Mouse (Mus musculus) limb, embryonic 11.5 days (tissue): ENCODE results near the gene AW011738. TPM values are rescaled to one million over a fixed set of nuclear protein-coding genes. Genes with fewer than 3 reads are reported as not detected.
A peak's percentile ranks its signal among the peaks of the same experiment; 100 is the strongest.

Experiments
- ATAC-seq: fragments of 200-750 bp; cut with Nextera tagmentation; 2 replicates; pipeline ENCODE4 v1.8.0; 2017; ENCODE audit warnings: low read depth; ENCODE audit not compliant: insufficient number of reproducible peaks, low FRiP score, low TSS enrichment
- DNase-seq: peaks from one replicate; pipeline ENCODE4 v3.0.0-alpha.2; 2015; ENCODE audit warnings: low spot score
- H3K27ac ChIP-seq: fragments of 300-500 bp; sonication (generic); replicated peaks from 2 replicates; pipeline ENCODE4 v1.5.1; 2014; ENCODE audit warnings: low read depth, mild to moderate bottlenecking, low read length
- H3K27me3 ChIP-seq: fragments of 300-500 bp; sonication (generic); 2 replicates; pipeline ENCODE4 v1.6.1; 2014; ENCODE audit warnings: mild to moderate bottlenecking, low read length, mixed read lengths; ENCODE audit not compliant: control insufficient read depth, insufficient read depth
- H3K36me3 ChIP-seq: fragments of 300-500 bp; sonication (generic); 2 replicates; pipeline ENCODE4 v1.6.1; 2014; ENCODE audit warnings: mild to moderate bottlenecking, low read length, moderate library complexity, mixed read lengths; ENCODE audit not compliant: control insufficient read depth, insufficient read depth
- H3K4me1 ChIP-seq: fragments of 300-500 bp; sonication (generic); 2 replicates; pipeline ENCODE4 v1.6.1; 2014; ENCODE audit warnings: low read length, mixed read lengths; ENCODE audit not compliant: control insufficient read depth, insufficient read depth
- H3K4me2 ChIP-seq: fragments of 300-500 bp; sonication (generic); 2 replicates; pipeline ENCODE4 v1.6.1; 2014; ENCODE audit warnings: low read depth, mild to moderate bottlenecking, moderate library complexity; ENCODE audit not compliant: severe bottlenecking
- H3K4me3 ChIP-seq: fragments of 300-500 bp; sonication (generic); 2 replicates; pipeline ENCODE4 v1.5.1; 2014; ENCODE audit warnings: low read depth, low read length
- H3K9ac ChIP-seq: fragments of 300-500 bp; sonication (generic); 2 replicates; pipeline ENCODE4 v1.6.1; 2014; ENCODE audit warnings: mild to moderate bottlenecking, low read length
- H3K9me3 ChIP-seq: fragments of 300-500 bp; sonication (generic); 2 replicates; pipeline ENCODE4 v1.6.1; 2016; ENCODE audit warnings: low read length; ENCODE audit not compliant: control insufficient read depth
- WGBS: fragments of 180-500 bp; shearing (Covaris S2); extraction: QIAGEN DNeasy Blood & Tissue Kit; methylation state at CpG from one replicate; pipeline ENCODE4 v1.1.7; 2014; 5-methylcytosine and 5-hydroxymethylcytosine counted together
- polyA plus RNA-seq: library from polyadenylated mRNA; unstranded; fragments of >200 nt; fragmentation: Nextera tagmentation; extraction: Ambion mirVana; gene quantifications from 2 replicates; pipeline ENCODE4 v1.2.1, GENCODE M21; 2014

Gene AW011738
- 0.28 and 0.70 TPM in 2 replicates for polyA plus RNA-seq

GRCm38 (mm10) chr4:156203001-156203412, at the start of gene AW011738:
Gene AW011738, plus strand, starts transcription at chr4:156203304.
- Histone ChIP-seq H3K4me3 (peak within 1 kb of the TSS; percentile 53), H3K4me2 (peak within 1 kb of the TSS; percentile 97), H3K9ac (peak within 1 kb of the TSS; percentile 58), H3K9me3 (no peaks in the 10 kb centered on the region), H3K4me1 (0 out of 2 replicates have a peak, but pooled peaks cover 7% of the 10 kb centered on the region), H3K27ac (no peak within 1 kb of the TSS), H3K27me3 (peaks cover 18% of the 10 kb centered on the region), H3K36me3 (no peaks in the 10 kb centered on the region)
- under 1% methylated on average over 31 of the region's 39 CpGs for WGBS
- 0 out of 2 replicates have a peak, but pooled peaks have one; percentile 45 for ATAC-seq
- DNase-seq, result peak; percentile 77

GRCm38 (mm10) chr4:156154771-156155170, 48.3 kb upstream of the AW011738 start:
- Histone ChIP-seq H3K9ac (no peak overlapping the region), H3K27me3 (no peaks in the 10 kb centered on the region), H3K4me2 (no peak overlapping the region), H3K9me3 (no peaks in the 10 kb centered on the region), H3K27ac (no peak overlapping the region), H3K4me3 (no peak overlapping the region), H3K36me3 (no peaks in the 10 kb centered on the region), H3K4me1 (no peaks in the 10 kb centered on the region)
- 98% methylated on average over 3 of the region's 3 CpGs for WGBS
- ATAC-seq, result no peak
- no peak for DNase-seq

- H3K27ac ChIP-seq, result no peak overlapping the region
- WGBS, result 91% methylated on average over 9 of the region's 9 CpGs
- H3K9me3 ChIP-seq, result no peaks in the 10 kb centered on the region
- no peaks in the 10 kb centered on the region for H3K4me1 ChIP-seq
- no peaks in the 10 kb centered on the region for H3K27me3 ChIP-seq
- H3K9ac ChIP-seq, result no peak overlapping the region
- no peak overlapping the region for H3K4me3 ChIP-seq
- DNase-seq (no peak), ATAC-seq (no peak)
- peaks cover 44% of the 10 kb centered on the region for H3K36me3 ChIP-seq
- no peak overlapping the region for H3K4me2 ChIP-seq
Measured at GRCm38 (mm10) chr4:156166477-156166876, 36.6 kb upstream of the AW011738 start.

DNA sequence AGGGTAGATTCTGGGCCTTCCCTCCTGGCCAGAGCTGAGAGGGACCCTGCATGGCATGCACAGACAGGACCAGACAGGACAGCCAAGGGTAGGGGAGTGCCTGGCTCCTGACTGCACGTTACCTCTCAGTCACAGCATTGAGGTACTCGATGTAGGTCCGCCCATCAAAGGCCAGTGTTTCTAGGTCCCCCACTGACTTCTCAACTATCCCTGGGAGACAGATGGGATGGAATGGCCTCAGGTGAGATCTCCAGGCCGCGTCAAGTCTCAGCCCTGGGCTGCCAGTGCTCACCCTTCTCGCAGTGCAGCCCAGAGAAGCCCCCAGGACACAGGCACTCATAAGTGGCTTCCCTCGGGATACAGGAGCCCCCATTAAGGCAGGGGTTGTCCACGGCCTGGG, 34.5 kb upstream of the AW011738 start:
- Histone ChIP-seq H3K9ac (no peak overlapping the region), H3K9me3 (no peaks in the 10 kb centered on the region), H3K4me2 (no peak overlapping the region), H3K27me3 (no peaks in the 10 kb centered on the region), H3K36me3 (peaks cover 59% of the 10 kb centered on the region), H3K4me1 (no peaks in the 10 kb centered on the region), H3K27ac (no peak overlapping the region), H3K4me3 (no peak overlapping the region)
- ATAC-seq (no peak), DNase-seq (no peak)
- WGBS, result 86% methylated on average over 8 of the region's 8 CpGs

DNA sequence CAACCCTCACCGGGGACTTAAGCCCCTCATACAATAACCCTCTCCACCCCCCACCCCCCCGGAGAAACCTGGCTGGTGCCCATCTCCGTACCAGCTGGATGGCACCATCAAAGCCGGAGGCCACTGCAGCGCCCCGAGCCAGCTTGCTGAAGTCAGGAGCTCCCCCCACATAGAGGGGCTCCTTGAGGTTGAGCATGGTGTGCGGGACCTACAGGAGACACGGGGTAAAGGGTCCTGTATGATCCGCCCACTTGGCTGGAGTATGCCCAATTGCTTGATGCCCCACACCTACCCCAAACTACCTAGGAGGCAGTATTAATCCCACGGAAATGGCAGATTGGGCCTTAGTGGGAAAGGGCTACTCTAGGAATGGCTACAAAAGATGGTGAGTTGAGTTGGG, 34.0 kb upstream of the AW011738 start:
- Histone ChIP-seq H3K4me1 (no peaks in the 10 kb centered on the region), H3K9ac (no peak overlapping the region), H3K4me3 (no peak overlapping the region), H3K27me3 (no peaks in the 10 kb centered on the region), H3K9me3 (no peaks in the 10 kb centered on the region), H3K36me3 (peaks cover 58% of the 10 kb centered on the region), H3K4me2 (no peak overlapping the region), H3K27ac (no peak overlapping the region)
- ATAC-seq (no peak), DNase-seq (no peak)
- 96% methylated on average over 10 of the region's 10 CpGs for WGBS

- 94% methylated on average over 11 of the region's 11 CpGs for WGBS
- H3K27me3 ChIP-seq, result no peaks in the 10 kb centered on the region
- peaks cover 55% of the 10 kb centered on the region for H3K36me3 ChIP-seq
- H3K4me1 ChIP-seq, result no peaks in the 10 kb centered on the region
- H3K9ac ChIP-seq, result no peak overlapping the region
- ATAC-seq (no peak), DNase-seq (no peak)
- H3K4me3 ChIP-seq, result no peak overlapping the region
- H3K9me3 ChIP-seq, result no peaks in the 10 kb centered on the region
- H3K4me2 ChIP-seq, result no peak overlapping the region
- H3K27ac ChIP-seq, result no peak overlapping the region
Measured at GRCm38 (mm10) chr4:156171828-156172227, 31.3 kb upstream of the AW011738 start.

- Histone ChIP-seq H3K9ac (no peak overlapping the region), H3K27ac (no peak overlapping the region), H3K4me2 (no peak overlapping the region), H3K27me3 (no peaks in the 10 kb centered on the region), H3K36me3 (peaks cover 23% of the 10 kb centered on the region), H3K4me3 (no peak overlapping the region), H3K9me3 (no peaks in the 10 kb centered on the region), H3K4me1 (no peaks in the 10 kb centered on the region)
- 93% methylated on average over 9 of the region's 9 CpGs for WGBS
- ATAC-seq, result no peak
- no peak for DNase-seq
Measured at GRCm38 (mm10) chr4:156177630-156178029, 25.5 kb upstream of the AW011738 start.

GRCm38 (mm10) chr4:156183747-156184146, 19.4 kb upstream of the AW011738 start:
- H3K4me1 ChIP-seq, result peaks cover 23% of the 10 kb centered on the region
- H3K4me3 ChIP-seq, result no peak overlapping the region
- H3K4me2 ChIP-seq, result no peak overlapping the region
- no peak overlapping the region for H3K9ac ChIP-seq
- H3K27me3 ChIP-seq, result no peaks in the 10 kb centered on the region
- H3K36me3 ChIP-seq, result peaks cover 4% of the 10 kb centered on the region; the same call in 1 of the 2 replicates
- ATAC-seq (no peak), DNase-seq (no peak)
- no peak overlapping the region for H3K27ac ChIP-seq
- no peaks in the 10 kb centered on the region for H3K9me3 ChIP-seq
- WGBS, result 89% methylated on average over 5 of the region's 5 CpGs
